Mouse (Mus musculus): Measurements from ENCODE around the gene Prss3.
"Not testable (repeated sequence)": the region's sequence is repeated elsewhere in the genome, so short reads cannot be mapped to it uniquely, and the experiment has no call there.

Gene Prss3

DNA sequence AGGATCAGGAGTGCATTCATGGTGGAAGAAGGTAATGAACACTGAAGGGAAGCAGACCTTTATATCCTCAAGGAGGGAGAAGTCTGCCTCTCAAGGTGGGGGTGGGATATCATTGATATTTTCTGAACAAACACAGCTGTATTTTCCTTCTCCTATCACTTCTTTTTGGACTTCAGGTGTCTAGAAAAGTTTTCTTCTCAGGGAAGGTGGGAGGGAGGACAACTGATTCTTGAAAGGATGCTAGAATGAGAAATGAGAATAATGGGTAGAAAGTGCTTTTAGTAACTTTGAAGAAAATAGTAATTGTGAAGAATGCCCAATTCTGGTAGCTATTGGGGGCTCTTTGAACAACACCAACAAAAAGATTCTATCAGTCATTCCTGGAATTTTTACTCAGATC lies at the start of gene Prss3:
Gene Prss3, minus strand, starts transcription at position 101 of the 400 bp plus-strand sequence.
- DNase-seq, result not testable (repeated sequence)

GRCm38 (mm10) chr6:41392056-41392455 lies 14.6 kb upstream of the Prss3 start, which contains the start of gene Gm5771:
TSS of gene Gm5771 (plus strand) at chr6:41392356.
- not testable (repeated sequence) for DNase-seq

DNA sequence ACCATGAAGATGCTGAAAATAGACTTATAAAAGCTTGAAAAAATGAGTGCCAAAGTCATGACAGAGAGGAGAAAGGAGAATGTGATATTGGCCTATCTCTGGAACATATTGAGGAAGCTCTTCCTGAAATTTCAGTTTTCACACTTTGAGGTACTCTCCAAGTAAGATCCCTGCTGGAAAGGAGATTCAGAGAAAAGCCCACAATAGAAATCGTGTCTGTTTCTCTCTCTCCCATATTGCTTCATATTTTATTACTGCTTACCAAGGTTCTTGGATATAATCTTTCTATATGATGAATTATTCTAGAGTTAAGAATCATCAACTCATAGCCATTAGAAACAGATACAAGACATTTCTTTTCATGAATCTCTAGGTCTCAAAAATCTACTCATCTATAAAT lies 14.2 kb upstream of the Prss3 start:
- DNase-seq, result not testable (repeated sequence)

DNA sequence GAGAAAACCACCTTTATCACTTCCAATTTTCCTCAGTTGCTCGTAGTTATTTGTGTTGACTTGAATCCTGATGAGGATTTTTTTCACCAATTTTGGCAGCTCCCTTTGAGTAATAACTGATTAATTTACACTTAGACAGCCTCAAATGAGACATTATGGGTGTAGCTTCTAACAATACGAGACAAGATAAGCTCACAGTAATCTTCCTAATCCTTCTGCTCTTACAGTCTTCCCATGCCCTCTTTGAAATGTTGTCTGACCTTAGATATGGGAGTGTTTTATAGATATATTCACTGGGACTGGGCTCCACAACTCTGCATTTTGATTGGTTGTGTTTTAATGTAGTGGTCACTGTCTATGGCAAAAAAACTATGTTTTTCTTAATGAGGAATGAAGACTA lies 9.3 kb upstream of the Prss3 start:
- no peak for DNase-seq

- not testable (repeated sequence) for DNase-seq
These were observed 3.7 kb downstream of the Prss3 start for GRCm38 (mm10) chr6:41373772-41374171.

DNA sequence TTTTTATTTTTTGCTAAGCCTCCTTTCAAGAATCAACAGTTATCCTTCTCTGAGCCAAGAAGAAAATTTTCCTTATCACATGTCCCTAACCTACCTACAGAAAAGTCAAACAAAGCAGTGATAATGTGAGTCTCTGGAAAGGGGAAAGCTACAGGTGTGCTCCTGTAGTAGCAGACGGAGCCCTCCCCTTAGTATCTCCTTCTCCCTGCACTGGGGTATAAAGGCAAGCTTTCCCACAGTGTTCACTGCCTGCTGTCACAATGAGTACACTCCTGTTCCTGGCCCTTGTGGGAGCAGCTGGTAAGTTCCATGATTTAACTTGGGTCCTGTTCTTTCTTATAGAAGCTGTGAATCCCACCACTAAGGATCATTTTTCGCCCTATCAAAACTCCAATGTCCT lies 23.5 kb downstream of the Prss3 start, which contains the start of gene Try10:
Gene Try10, plus strand, starts transcription at position 174 of the 400 bp plus-strand sequence.
- DNase-seq, result no peak
